Mouse (Mus musculus): ENCODE results near the gene Srrm3. TPM values are rescaled to one million over a fixed set of nuclear protein-coding genes. Genes with fewer than 3 reads are reported as not detected.

The Srrm3 gene
- polyA plus RNA-seq, 1 experiment = not detected

GRCm38 (mm10) chr5:135917327-135918058, 110.8 kb downstream of the Srrm3 start:
- Histone ChIP-seq H3K4me3 (ENCODE audit: insufficient read depth, low read length) (no peak overlapping the region), H3K27ac (ENCODE audit: insufficient read depth, low read depth, low read length) (no peak overlapping the region), H3K4me1 (ENCODE audit: control insufficient read depth, insufficient read depth, low read length) (peaks cover 47% of the 10 kb centered on the region)
- TF ChIP-seq CTCF (IDR thresholded peaks at IDR 0.05; ENCODE audit: low read depth, low read length) (peak; percentile 25; the same call in 1 of the 2 replicates), POLR2A (IDR thresholded peaks at IDR 0.05; ENCODE audit: borderline replicate concordance, low read depth, low read length) (no peak)

GRCm38 (mm10) chr5:135918059-135918437, 111.4 kb downstream of the Srrm3 start:
- peaks cover 41% of the 10 kb centered on the region for H3K4me1 ChIP-seq (ENCODE audit: control insufficient read depth, insufficient read depth, low read length)
- H3K4me3 ChIP-seq (ENCODE audit: insufficient read depth, low read length) = no peak overlapping the region
- no peak for TF ChIP-seq CTCF (IDR thresholded peaks at IDR 0.05; ENCODE audit: low read depth, low read length)
- TF ChIP-seq POLR2A (IDR thresholded peaks at IDR 0.05; ENCODE audit: borderline replicate concordance, low read depth, low read length) = no peak
- no peak overlapping the region for H3K27ac ChIP-seq (ENCODE audit: insufficient read depth, low read depth, low read length)

GRCm38 (mm10) chr5:135918593-135918992, 111.9 kb downstream of the Srrm3 start:
- H3K4me3 ChIP-seq (ENCODE audit: insufficient read depth, low read length) = no peak overlapping the region
- H3K27ac ChIP-seq (ENCODE audit: insufficient read depth, low read depth, low read length) = no peak overlapping the region
- TF ChIP-seq CTCF (IDR thresholded peaks at IDR 0.05; ENCODE audit: low read depth, low read length) = peak; percentile 46; the same call in 1 of the 2 replicates
- TF ChIP-seq POLR2A (IDR thresholded peaks at IDR 0.05; ENCODE audit: borderline replicate concordance, low read depth, low read length) = no peak
- peaks cover 36% of the 10 kb centered on the region for H3K4me1 ChIP-seq (ENCODE audit: control insufficient read depth, insufficient read depth, low read length)

- TF ChIP-seq CTCF (IDR thresholded peaks at IDR 0.05; ENCODE audit: low read depth, low read length) (no peak), POLR2A (IDR thresholded peaks at IDR 0.05; ENCODE audit: borderline replicate concordance, low read depth, low read length) (no peak)
- Histone ChIP-seq H3K27ac (ENCODE audit: insufficient read depth, low read depth, low read length) (no peak overlapping the region), H3K4me3 (ENCODE audit: insufficient read depth, low read length) (no peak overlapping the region), H3K4me1 (ENCODE audit: control insufficient read depth, insufficient read depth, low read length) (peaks cover 24% of the 10 kb centered on the region)
Measured at GRCm38 (mm10) chr5:135919902-135920301, 113.2 kb downstream of the Srrm3 start.

- Histone ChIP-seq H3K27ac (ENCODE audit: insufficient read depth, low read depth, low read length) (no peak overlapping the region), H3K4me3 (ENCODE audit: insufficient read depth, low read length) (no peak overlapping the region), H3K4me1 (ENCODE audit: control insufficient read depth, insufficient read depth, low read length) (0 out of 2 replicates have a peak, but pooled peaks cover 3% of the 10 kb centered on the region)
- TF ChIP-seq POLR2A (IDR thresholded peaks at IDR 0.05; ENCODE audit: borderline replicate concordance, low read depth, low read length) (no peak), CTCF (IDR thresholded peaks at IDR 0.05; ENCODE audit: low read depth, low read length) (no peak)
Measured at GRCm38 (mm10) chr5:135923901-135924300, 117.2 kb downstream of the Srrm3 start.

Other genes with a start within 250 kb of the Srrm3 start
- not detected in 2 replicates for gene Ccl26, start 243.3 kb upstream of the Srrm3 start, polyA plus RNA-seq (2012; ENCODE audit: insufficient read depth, insufficient read length, missing spikeins)
- 0.71 and 1.1 TPM in 2 replicates for gene Ccl24, start 233.8 kb upstream of the Srrm3 start, polyA plus RNA-seq (2012; ENCODE audit: insufficient read depth, insufficient read length, missing spikeins)
- 11.5 and 13.9 TPM in 2 replicates for gene Rhbdd2, start 174.3 kb upstream of the Srrm3 start, polyA plus RNA-seq (2012; ENCODE audit: insufficient read depth, insufficient read length, missing spikeins)
- gene Por, start 136.9 kb upstream of the Srrm3 start, polyA plus RNA-seq (2012; ENCODE audit: insufficient read depth, insufficient read length, missing spikeins) = 69.1 and 83.9 TPM in 2 replicates
- 37.1 and 41.5 TPM in 2 replicates for gene Tmem120a, start 62.4 kb upstream of the Srrm3 start, polyA plus RNA-seq (2012; ENCODE audit: insufficient read depth, insufficient read length, missing spikeins)
- 0.72 and 0.83 TPM in 2 replicates for gene Styxl1, start 28.5 kb upstream of the Srrm3 start, polyA plus RNA-seq (2012; ENCODE audit: insufficient read depth, insufficient read length, missing spikeins)
- gene Mdh2, start 28.4 kb upstream of the Srrm3 start, polyA plus RNA-seq (2012; ENCODE audit: insufficient read depth, insufficient read length, missing spikeins) = 92.1 and 126 TPM in 2 replicates
- gene Hspb1, start 81.0 kb downstream of the Srrm3 start, polyA plus RNA-seq (2012; ENCODE audit: insufficient read depth, insufficient read length, missing spikeins) = 0.80 and 1.8 TPM in 2 replicates
- gene Ywhag, start 127.7 kb downstream of the Srrm3 start, polyA plus RNA-seq (2012; ENCODE audit: insufficient read depth, insufficient read length, missing spikeins) = 151 and 157 TPM in 2 replicates
- 6.8 and 10.0 TPM in 2 replicates for gene Ssc4d, start 167.6 kb downstream of the Srrm3 start, polyA plus RNA-seq (2012; ENCODE audit: insufficient read depth, insufficient read length, missing spikeins)
- not detected in 2 replicates for gene Zp3, start 173.2 kb downstream of the Srrm3 start, polyA plus RNA-seq (2012; ENCODE audit: insufficient read depth, insufficient read length, missing spikeins)
- 9.5 and 9.8 TPM in 2 replicates for gene Dtx2, start 187.9 kb downstream of the Srrm3 start, polyA plus RNA-seq (2012; ENCODE audit: insufficient read depth, insufficient read length, missing spikeins)
- gene Upk3b, start 231.6 kb downstream of the Srrm3 start, polyA plus RNA-seq (2012; ENCODE audit: insufficient read depth, insufficient read length, missing spikeins) = not detected in 2 replicates
- gene Upk3bl, start 247.6 kb downstream of the Srrm3 start, polyA plus RNA-seq (2012; ENCODE audit: insufficient read depth, insufficient read length, missing spikeins) = not detected in 2 replicates